9 mouse cellular contexts compared by ENCODE assay signal in the genomic region with DNA sequence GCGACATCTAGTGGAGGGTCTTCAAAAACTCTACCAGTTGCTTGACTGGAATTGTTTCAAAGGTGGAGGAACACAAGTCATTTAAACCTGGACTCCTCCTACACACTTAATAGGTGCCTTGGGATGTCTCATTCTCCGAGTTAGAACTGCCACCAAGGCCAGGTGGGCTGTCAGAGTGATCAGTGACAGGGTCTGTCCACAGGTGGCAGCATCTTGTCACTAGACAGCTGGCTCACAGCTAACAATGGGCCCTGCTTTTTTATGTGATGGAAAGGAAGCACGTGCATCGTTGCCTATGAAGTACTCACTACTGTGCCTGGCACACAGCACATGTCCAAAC.
A peak's percentile ranks its signal among the peaks of the same experiment; 100 is the strongest.
DNase-seq lines count a peak whose midpoint lies in the region; ATAC-seq lines count a peak whose summit lies in the region.
"Had no signal": no experiment of that assay in that cellular context is flagged by ENCODE, and none has a peak within 500 bp of the region (broad histone marks: within the 10 kb centered on the region; RNA-seq: fewer than 3 reads in every experiment).

No protein-coding gene starts in this region.

- 0 out of 2 replicates have a peak, but pooled peaks have one; percentile 3 for ATAC-seq in embryonic facial prominence, embryonic 14.5 days (ENCODE audit: low read depth)
- ATAC-seq in embryonic facial prominence, embryonic 15.5 days (ENCODE audit: insufficient number of reproducible peaks, low FRiP score, low TSS enrichment, low read depth): peak; percentile 9; the same call in 1 of the 2 replicates

- no peaks in the 10 kb centered on the region for H3K4me1 ChIP-seq in embryonic facial prominence, embryonic 14.5 days (ENCODE audit: control insufficient read depth, insufficient read depth, low read length)
- peaks cover 32% of the 10 kb centered on the region for H3K4me1 ChIP-seq in embryonic facial prominence, embryonic 10.5 days
- peaks cover 10% of the 10 kb centered on the region; the same call in 1 of the 2 replicates for H3K4me1 ChIP-seq in embryonic facial prominence, embryonic 15.5 days

- H3K9ac ChIP-seq in embryonic facial prominence, embryonic 14.5 days (ENCODE audit: low read depth, low read length): no peak overlapping the region
- H3K9ac ChIP-seq in embryonic facial prominence, embryonic 15.5 days: no peak overlapping the region

- no peaks in the 10 kb centered on the region for H3K27me3 ChIP-seq in embryonic facial prominence, embryonic 14.5 days (replicated peaks; ENCODE audit: control insufficient read depth, insufficient read depth, low read length)
- H3K27me3 ChIP-seq in embryonic facial prominence, embryonic 10.5 days (replicated peaks; ENCODE audit: low read depth, poor library complexity, severe bottlenecking): no peaks in the 10 kb centered on the region
- no peaks in the 10 kb centered on the region for H3K27me3 ChIP-seq in embryonic facial prominence, embryonic 15.5 days

- no peak overlapping the region for H3K4me2 ChIP-seq in embryonic facial prominence, embryonic 14.5 days (ENCODE audit: low read depth, low read length)
- no peak overlapping the region for H3K4me2 ChIP-seq in embryonic facial prominence, embryonic 15.5 days (replicated peaks)

- intact Hi-C loops in left cerebral cortex, postnatal 25 days (cut with DNase I): no loop called here

- H3K9me3 ChIP-seq in embryonic facial prominence, embryonic 14.5 days (ENCODE audit: control insufficient read depth, low read length): no peaks in the 10 kb centered on the region
- no peaks in the 10 kb centered on the region for H3K9me3 ChIP-seq in embryonic facial prominence, embryonic 10.5 days
- H3K9me3 ChIP-seq in embryonic facial prominence, embryonic 15.5 days (replicated peaks): no peaks in the 10 kb centered on the region

- H3K27ac ChIP-seq in embryonic facial prominence, embryonic 14.5 days (replicated peaks; ENCODE audit: low read depth, low read length): no peak overlapping the region
- no peak overlapping the region for H3K27ac ChIP-seq in embryonic facial prominence, embryonic 10.5 days (replicated peaks)
- H3K27ac ChIP-seq in embryonic facial prominence, embryonic 15.5 days (replicated peaks): no peak overlapping the region

- 37% methylated on average over 4 of the region's 4 CpGs for WGBS in embryonic facial prominence, embryonic 14.5 days
- WGBS in embryonic facial prominence, embryonic 10.5 days: 55% methylated on average over 4 of the region's 4 CpGs
- 34% methylated on average over 4 of the region's 4 CpGs for WGBS in embryonic facial prominence, embryonic 15.5 days

- DNase-seq in embryonic facial prominence, embryonic 14.5 days (ENCODE audit: low spot score): no peak
- no peak for DNase-seq in embryonic facial prominence, embryonic 10.5 days (ENCODE audit: low spot score)
- DNase-seq in left cerebral cortex, postnatal 25 days (ENCODE audit: low spot score in 2 of 2): peak; percentile 24 to 27
- DNase-seq in left cerebral cortex, adult 11 months (ENCODE audit: low spot score): no peak
- peak; percentile 12 for DNase-seq in A20 (ENCODE audit: low read depth, low spot score)
- DNase-seq in yolk sac, embryonic 10.5 days (ENCODE audit: low spot score): no peak
- DNase-seq in urinary bladder, postnatal 36 days (ENCODE audit: low spot score in 2 of 2): no peak
- DNase-seq: heart, postnatal 36 days had no signal

- H3K36me3 ChIP-seq in embryonic facial prominence, embryonic 14.5 days (ENCODE audit: control insufficient read depth, insufficient read depth, low read length): peaks cover 55% of the 10 kb centered on the region
- H3K36me3 ChIP-seq in embryonic facial prominence, embryonic 10.5 days (replicated peaks): peaks cover 74% of the 10 kb centered on the region
- H3K36me3 ChIP-seq in embryonic facial prominence, embryonic 15.5 days: peaks cover 54% of the 10 kb centered on the region

- H3K4me3 ChIP-seq in embryonic facial prominence, embryonic 14.5 days (ENCODE audit: low read depth, low read length): no peak overlapping the region
- no peak overlapping the region for H3K4me3 ChIP-seq in embryonic facial prominence, embryonic 10.5 days
- H3K4me3 ChIP-seq in embryonic facial prominence, embryonic 15.5 days (replicated peaks): no peak overlapping the region

Comparison
In these comparisons a context has a peak if more than half of its experiments do, and no peak if none do; other contexts are left out.
1. DNase-seq: peak in left cerebral cortex, postnatal 25 days (2 of 2) and A20 (single experiment); none in embryonic facial prominence, embryonic 14.5 days (single experiment), embryonic facial prominence, embryonic 10.5 days (single experiment), left cerebral cortex, adult 11 months (single experiment), yolk sac, embryonic 10.5 days (single experiment) and urinary bladder, postnatal 36 days (0 of 2).